Mouse (Mus musculus): ENCODE results near the gene Mtus2.

GRCm38 (mm10) chr5:148244471-148244870, 287.4 kb downstream of the Mtus2 start:
- 0 out of 2 replicates have a peak, but pooled peaks have one; percentile 23 for TF ChIP-seq CTCF (conservative IDR thresholded peaks at IDR 0.05; ENCODE audit: insufficient read depth, insufficient read length, low read depth, low read length)
- no peak for TF ChIP-seq POLR2A (IDR thresholded peaks at IDR 0.05; ENCODE audit: low read depth, low read length)
